Mouse (Mus musculus) layer of hippocampus, adult 2 months (tissue): Measurements from ENCODE around the gene Efhd2. TPM values are rescaled to one million over a fixed set of nuclear protein-coding genes. Genes with fewer than 3 reads are reported as not detected.

Experiments used
- DNase-seq, 2 experiments: peaks; one replicate each; pipeline ENCODE4 v3.0.0; 2022; ENCODE audit warnings: low spot score in 2 of 2
- H3K27ac ChIP-seq: fragments of 200-600 bp; 2 replicates; pipeline ENCODE4 v1.8.1; 2022
- H3K4me3 ChIP-seq: fragments of 200-600 bp; 2 replicates; pipeline ENCODE4 v1.8.1; 2022; ENCODE audit warnings: mild to moderate bottlenecking
- CTCF ChIP-seq: fragments of 200-600 bp; conservative IDR thresholded peaks from 2 replicates; pipeline ENCODE4 v1.8.1; 2022; ENCODE audit warnings: antibody characterized with exemption, mild to moderate bottlenecking, moderate library complexity
- long read RNA-seq, 2 experiments: library from polyadenylated mRNA; stranded (forward); transcript quantifications; one replicate each; pipeline ENCODE4 v2.0.0; 2021; ENCODE audit warnings: borderline mapping rate in 2 of 2
- total RNA-seq, 2 experiments: library from RNA; stranded (reverse); gene quantifications; 2 replicates each; pipeline ENCODE4 v1.2.3; 2021

Efhd2 gene
- total RNA-seq = 100 to 1,000 TPM; 139 to 140 TPM
- long read RNA-seq, experiment 1, transcript Efhd2-201 (4 exons, 2,381 nt) = major isoform, 236 of 261 reads
- long read RNA-seq, experiment 1, partial matches to known transcripts = 24 of 261 reads
- long read RNA-seq, experiment 1, other reads (novel, unspliced or antisense) = 1 of 261 reads
- long read RNA-seq, experiment 2, transcript Efhd2-201 (4 exons, 2,381 nt) = major isoform, 319 of 354 reads
- long read RNA-seq, experiment 2, partial matches to known transcripts = 33 of 354 reads
- long read RNA-seq, experiment 2, other reads (novel, unspliced or antisense) = 2 of 354 reads

- H3K4me3 ChIP-seq = peak within 1 kb of the TSS; percentile 91
- peak; percentile 77 to 81 for DNase-seq
- H3K27ac ChIP-seq = peak within 1 kb of the TSS; percentile 87
- peak; percentile 54 for TF ChIP-seq CTCF
Measured at GRCm38 (mm10) chr4:141874601-141875460, at the start of gene Efhd2. Efhd2 (minus strand) TSS chr4:141874920.

- TF ChIP-seq CTCF = no peak
- H3K4me3 ChIP-seq = no peak overlapping the region
- peak overlapping the region; percentile 39; the same call in 1 of the 2 replicates for H3K27ac ChIP-seq
- DNase-seq = peak; percentile 42 to 57
Measured at GRCm38 (mm10) chr4:141923961-141924360, 49.2 kb upstream of the Efhd2 start.

DNA sequence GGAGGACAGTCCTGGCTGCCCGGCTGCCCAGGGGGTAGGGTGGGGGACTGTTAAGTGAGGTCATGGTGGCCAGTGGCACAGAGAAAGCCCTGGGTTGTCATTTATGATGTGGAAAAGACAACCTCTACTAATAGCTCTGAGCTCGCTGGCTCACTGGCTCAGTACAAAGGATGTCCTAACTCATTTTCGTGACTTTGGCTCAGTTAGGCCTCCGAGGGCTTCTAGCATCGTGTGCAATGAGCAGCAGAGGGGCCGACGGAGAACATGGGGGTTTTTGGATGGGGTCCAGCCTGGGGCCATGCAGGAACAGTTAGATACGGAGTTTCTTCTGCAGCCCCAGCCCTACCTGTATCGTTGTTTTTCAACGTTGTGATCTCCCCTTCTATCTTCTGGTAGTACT lies 45.7 kb upstream of the Efhd2 start:
- TF ChIP-seq CTCF = no peak
- no peak overlapping the region for H3K4me3 ChIP-seq

GRCm38 (mm10) chr4:141917735-141918419 lies 43.2 kb upstream of the Efhd2 start:
- no peak for TF ChIP-seq CTCF
- no peak for DNase-seq
- no peak overlapping the region for H3K27ac ChIP-seq
- H3K4me3 ChIP-seq = no peak overlapping the region

More for the DNA sequence above, 45.7 kb upstream of the Efhd2 start:
- DNase-seq = no peak
- H3K27ac ChIP-seq = no peak overlapping the region

GRCm38 (mm10) chr4:141914040-141914439 lies 39.3 kb upstream of the Efhd2 start:
- no peak for TF ChIP-seq CTCF
- DNase-seq = no peak
- H3K4me3 ChIP-seq = no peak overlapping the region
- no peak overlapping the region for H3K27ac ChIP-seq

- Histone ChIP-seq H3K27ac (no peak overlapping the region), H3K4me3 (no peak overlapping the region)
- DNase-seq = no peak
- TF ChIP-seq CTCF = no peak
Measured at GRCm38 (mm10) chr4:141913201-141913993, 38.7 kb upstream of the Efhd2 start.

- Histone ChIP-seq H3K27ac (no peak overlapping the region), H3K4me3 (no peak overlapping the region)
- no peak for DNase-seq
- no peak for TF ChIP-seq CTCF
Measured at GRCm38 (mm10) chr4:141904710-141905109, 30.0 kb upstream of the Efhd2 start.

DNA sequence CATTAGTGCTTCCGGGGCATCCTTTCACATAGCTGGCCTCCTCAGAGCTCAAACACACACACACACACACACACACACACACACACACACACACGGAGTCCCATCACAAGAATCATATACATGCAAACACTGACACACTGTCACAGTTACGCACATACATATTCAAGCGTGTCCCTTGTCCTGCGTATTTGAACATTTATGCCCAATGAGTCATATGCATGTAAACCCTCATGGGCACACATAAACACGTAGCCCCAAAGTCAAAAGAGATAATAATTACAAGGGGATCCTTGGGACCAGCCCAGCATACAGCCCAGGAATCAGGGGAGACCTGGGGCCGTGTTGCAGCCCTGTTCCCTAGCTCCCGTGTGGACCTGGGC lies 27.7 kb upstream of the Efhd2 start:
- no peak for TF ChIP-seq CTCF
- Histone ChIP-seq H3K4me3 (no peak overlapping the region), H3K27ac (no peak overlapping the region)
- DNase-seq = no peak

DNA sequence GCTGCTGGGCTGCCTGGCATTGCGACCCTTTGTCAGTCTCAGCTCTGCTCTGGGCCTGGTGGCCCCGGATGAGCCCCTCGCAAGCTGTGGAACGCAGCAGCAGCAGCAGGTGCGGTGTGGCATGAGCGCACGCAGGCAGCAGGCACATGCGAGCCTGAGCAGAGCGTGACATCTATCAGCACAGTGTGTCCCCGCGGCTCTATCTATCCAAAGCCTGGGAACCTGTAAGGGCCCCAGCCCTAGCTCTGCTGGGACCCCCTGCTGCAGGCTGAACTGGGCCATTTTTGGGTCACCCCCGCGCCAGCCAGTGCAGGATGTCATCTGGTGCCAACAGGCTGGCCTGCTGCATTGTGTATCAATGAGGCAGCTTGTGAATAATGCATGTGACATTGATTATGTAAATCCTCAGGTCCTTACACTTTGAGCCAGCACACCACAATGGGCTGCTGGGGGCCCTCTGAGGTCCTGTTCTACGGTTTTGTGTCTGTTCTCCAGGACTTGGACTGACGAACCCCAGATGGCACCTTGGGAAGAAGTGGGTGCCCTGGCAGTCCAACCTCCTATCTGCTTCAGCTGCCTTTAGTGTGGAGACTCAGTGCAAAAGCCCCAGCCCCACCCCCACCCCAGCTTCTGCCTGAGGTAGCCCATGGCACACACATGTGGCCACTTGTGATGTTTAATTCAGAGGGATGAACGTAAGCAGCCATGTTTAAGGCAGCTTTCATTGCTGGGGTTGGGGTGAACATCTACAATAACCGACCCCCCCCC lies 27.2 kb upstream of the Efhd2 start:
- DNase-seq = peak in 1 of 2 experiments; percentile 20
- Histone ChIP-seq H3K27ac (peak overlapping the region; percentile 51; the same call in 1 of the 2 replicates), H3K4me3 (no peak overlapping the region)
- no peak for TF ChIP-seq CTCF

- TF ChIP-seq CTCF = no peak
- no peak for DNase-seq
- peak overlapping the region; percentile 51; the same call in 1 of the 2 replicates for H3K27ac ChIP-seq
- H3K4me3 ChIP-seq = no peak overlapping the region
Measured at GRCm38 (mm10) chr4:141900421-141900820, 25.7 kb upstream of the Efhd2 start.

DNA sequence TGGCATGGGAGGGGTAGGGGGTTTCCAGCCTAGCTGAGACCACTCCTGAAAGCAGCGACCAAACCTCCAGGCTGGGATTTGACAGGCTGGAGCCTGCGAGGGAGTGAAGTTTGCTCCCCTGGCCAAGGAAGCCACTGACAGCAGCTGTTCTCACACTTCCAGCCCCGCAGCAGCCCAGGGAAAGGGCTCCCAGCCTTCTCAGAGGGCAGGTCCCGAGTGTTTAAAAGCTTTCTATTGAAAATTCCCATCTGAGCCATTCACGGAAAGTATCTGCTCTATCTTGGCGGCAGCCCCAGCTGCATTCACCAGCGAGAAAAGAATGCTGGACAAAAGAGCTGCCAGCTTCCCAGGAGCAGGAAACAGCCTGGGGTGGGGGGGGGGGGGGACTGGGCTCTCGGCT lies 25.2 kb upstream of the Efhd2 start:
- peak in 1 of 2 experiments; percentile 39 for DNase-seq
- no peak for TF ChIP-seq CTCF
- Histone ChIP-seq H3K4me3 (no peak overlapping the region), H3K27ac (peak overlapping the region; percentile 51)
